Mouse (Mus musculus): ENCODE data around the gene Olfr43. TPM values are rescaled to one million over a fixed set of nuclear protein-coding genes. Genes with fewer than 3 reads are reported as not detected.

The Olfr43 gene
- not detected in 2 replicates for total RNA-seq (2014; rRNA removed)
- not detected in 2 replicates for polyA plus RNA-seq (2012; rRNA removed)

DNA sequence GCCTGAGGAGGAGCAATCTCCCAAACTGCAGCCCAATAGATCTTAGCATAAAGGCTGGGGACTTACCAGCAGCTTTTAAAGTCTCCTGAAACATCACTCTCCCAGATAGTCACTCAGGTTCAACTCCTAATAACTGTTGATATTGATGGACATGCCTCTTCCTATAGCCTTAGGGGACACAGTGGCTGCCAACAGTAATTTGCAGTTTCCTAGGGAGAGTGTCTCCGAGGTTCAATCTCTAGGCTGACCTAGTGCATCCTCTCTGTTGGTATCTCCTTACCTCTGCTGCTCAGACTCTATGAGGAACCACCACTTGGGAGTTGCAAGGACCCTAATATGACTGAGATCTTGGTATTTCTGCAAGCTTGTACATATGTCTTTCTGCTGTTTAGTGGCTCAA, at the start of gene Olfr43:
Olfr43 (minus strand) TSS at position 101 of the 400 bp plus-strand sequence.
- H3K36me3 ChIP-seq (ENCODE audit: control insufficient read depth, insufficient read depth, low read length), result no peaks in the 10 kb centered on the region
- H3K27me3 ChIP-seq (ENCODE audit: control insufficient read depth, insufficient read depth, low read length), result no peaks in the 10 kb centered on the region; the same call in 1 of the 2 replicates
- 50% methylated on average over 1 of the region's 1 CpGs for WGBS
- H3K79me2 ChIP-seq (ENCODE audit: control insufficient read depth, insufficient read depth, low read length), result no peaks in the 10 kb centered on the region
- no peak within 1 kb of the TSS for H3K9ac ChIP-seq (ENCODE audit: low read depth, low read length)
- H3K4me1 ChIP-seq (ENCODE audit: control insufficient read depth, insufficient read depth, low read length), result no peaks in the 10 kb centered on the region
- H3K27ac ChIP-seq (replicated peaks; ENCODE audit: insufficient read depth, low read depth, low read length), result no peak within 1 kb of the TSS
- TF ChIP-seq CTCF (IDR thresholded peaks at IDR 0.05; ENCODE audit: low read depth, low read length), result no peak
- TF ChIP-seq POLR2A (IDR thresholded peaks at IDR 0.05; ENCODE audit: extremely low read depth, insufficient read depth, low read length), result no peak
- H3K4me3 ChIP-seq (ENCODE audit: insufficient read depth, low read depth, low read length), result no peak within 1 kb of the TSS
- no peak for DNase-seq (ENCODE audit: extremely low read depth, low read depth, low spot score)

DNA sequence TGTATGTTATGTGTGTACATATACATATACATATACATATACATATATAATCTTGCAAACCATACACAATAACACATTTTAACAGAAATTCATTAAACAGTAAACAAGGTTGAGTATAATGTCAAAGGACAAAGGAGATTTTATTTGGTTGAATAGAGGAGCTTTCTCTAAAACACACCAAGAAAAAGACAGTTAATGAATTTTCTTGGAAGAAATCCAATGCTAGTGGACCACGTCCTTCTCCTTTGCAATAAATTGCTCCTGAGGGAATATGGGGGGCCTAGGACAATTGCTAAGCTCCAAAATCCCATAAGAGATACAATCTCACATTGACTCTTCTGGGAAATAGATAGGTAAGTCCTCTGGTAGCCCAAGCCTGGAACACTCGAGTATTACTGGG, 48.3 kb upstream of the Olfr43 start, which contains the start of gene Olfr406:
Olfr406 (plus strand) TSS at position 301 of the 400 bp plus-strand sequence.
- DNase-seq (ENCODE audit: extremely low read depth, low read depth, low spot score), result no peak
- Histone ChIP-seq H3K27me3 (ENCODE audit: control insufficient read depth, insufficient read depth, low read length) (no peaks in the 10 kb centered on the region), H3K27ac (replicated peaks; ENCODE audit: insufficient read depth, low read depth, low read length) (no peak within 1 kb of the TSS), H3K79me2 (ENCODE audit: control insufficient read depth, insufficient read depth, low read length) (no peaks in the 10 kb centered on the region), H3K9ac (ENCODE audit: low read depth, low read length) (no peak within 1 kb of the TSS), H3K4me3 (ENCODE audit: insufficient read depth, low read depth, low read length) (no peak within 1 kb of the TSS), H3K4me1 (ENCODE audit: control insufficient read depth, insufficient read depth, low read length) (no peaks in the 10 kb centered on the region), H3K36me3 (ENCODE audit: control insufficient read depth, insufficient read depth, low read length) (no peaks in the 10 kb centered on the region)
- WGBS, result 49% methylated on average over 2 of the region's 2 CpGs
- TF ChIP-seq CTCF (IDR thresholded peaks at IDR 0.05; ENCODE audit: low read depth, low read length) (no peak), POLR2A (IDR thresholded peaks at IDR 0.05; ENCODE audit: extremely low read depth, insufficient read depth, low read length) (no peak)

DNA sequence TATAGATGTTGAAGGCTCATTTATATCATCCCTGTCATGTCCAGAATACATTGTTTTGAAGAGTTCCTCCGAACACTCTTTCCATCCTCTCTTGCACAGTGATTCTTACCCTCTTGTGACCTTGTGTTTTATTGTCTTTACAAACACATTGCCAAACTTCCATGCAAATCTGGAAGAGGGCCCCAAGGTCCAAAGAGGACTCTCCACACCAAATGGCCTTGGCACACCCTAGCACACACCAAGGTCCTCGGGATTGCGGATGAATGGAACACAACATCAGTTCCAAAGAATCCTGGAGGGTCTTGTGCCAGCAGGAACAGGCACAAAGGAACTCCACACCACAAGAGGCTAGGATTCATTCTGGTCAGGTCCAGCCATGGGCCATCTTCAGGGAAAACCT, 30.0 kb upstream of the Olfr43 start:
- DNase-seq (ENCODE audit: extremely low read depth, low read depth, low spot score), result no peak
- no peak for TF ChIP-seq CTCF (IDR thresholded peaks at IDR 0.05; ENCODE audit: low read depth, low read length)
- no peak for TF ChIP-seq POLR2A (IDR thresholded peaks at IDR 0.05; ENCODE audit: extremely low read depth, insufficient read depth, low read length)
- Histone ChIP-seq H3K27ac (replicated peaks; ENCODE audit: insufficient read depth, low read depth, low read length) (no peak overlapping the region), H3K27me3 (ENCODE audit: control insufficient read depth, insufficient read depth, low read length) (no peaks in the 10 kb centered on the region), H3K9ac (ENCODE audit: low read depth, low read length) (no peak overlapping the region), H3K79me2 (ENCODE audit: control insufficient read depth, insufficient read depth, low read length) (no peaks in the 10 kb centered on the region), H3K36me3 (ENCODE audit: control insufficient read depth, insufficient read depth, low read length) (no peaks in the 10 kb centered on the region), H3K4me3 (ENCODE audit: insufficient read depth, low read depth, low read length) (no peak overlapping the region), H3K4me1 (ENCODE audit: control insufficient read depth, insufficient read depth, low read length) (no peaks in the 10 kb centered on the region)
- 85% methylated on average over 3 of the region's 3 CpGs for WGBS

DNA sequence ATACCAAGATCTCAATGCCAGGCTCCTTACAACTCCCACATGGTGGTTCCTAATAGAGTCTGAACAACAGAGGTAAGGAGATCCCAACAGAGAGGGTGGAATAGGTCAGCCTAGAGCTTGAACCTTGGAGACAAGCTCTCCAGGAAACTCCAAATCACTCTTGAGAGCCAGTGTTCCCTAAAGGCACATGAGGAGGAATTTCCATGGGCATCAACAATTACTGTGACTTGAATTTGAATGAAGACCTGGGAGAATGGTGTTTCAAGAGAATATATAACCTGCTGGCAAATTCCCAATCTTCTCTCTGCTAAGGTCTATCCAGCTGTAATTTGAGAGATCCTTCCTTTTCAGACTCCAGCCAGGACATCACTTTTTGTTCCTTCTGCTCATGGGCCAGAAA, 25.2 kb downstream of the Olfr43 start, which contains the start of gene Olfr403:
Olfr403 (plus strand) TSS at position 301 of the 400 bp plus-strand sequence.
- H3K36me3 ChIP-seq (ENCODE audit: control insufficient read depth, insufficient read depth, low read length), result no peaks in the 10 kb centered on the region
- no peak for TF ChIP-seq POLR2A (IDR thresholded peaks at IDR 0.05; ENCODE audit: extremely low read depth, insufficient read depth, low read length)
- TF ChIP-seq CTCF (IDR thresholded peaks at IDR 0.05; ENCODE audit: low read depth, low read length), result no peak
- no peak within 1 kb of the TSS for H3K9ac ChIP-seq (ENCODE audit: low read depth, low read length)
- no peak within 1 kb of the TSS for H3K27ac ChIP-seq (replicated peaks; ENCODE audit: insufficient read depth, low read depth, low read length)
- no peaks in the 10 kb centered on the region for H3K27me3 ChIP-seq (ENCODE audit: control insufficient read depth, insufficient read depth, low read length)
- DNase-seq (ENCODE audit: extremely low read depth, low read depth, low spot score), result no peak
- H3K4me1 ChIP-seq (ENCODE audit: control insufficient read depth, insufficient read depth, low read length), result no peaks in the 10 kb centered on the region
- no peaks in the 10 kb centered on the region for H3K79me2 ChIP-seq (ENCODE audit: control insufficient read depth, insufficient read depth, low read length)
- H3K4me3 ChIP-seq (ENCODE audit: insufficient read depth, low read depth, low read length), result no peak within 1 kb of the TSS

GRCm38 (mm10) chr11:74183745-74184144, 27.4 kb downstream of the Olfr43 start:
- Histone ChIP-seq H3K4me3 (ENCODE audit: insufficient read depth, low read depth, low read length) (no peak overlapping the region), H3K4me1 (ENCODE audit: control insufficient read depth, insufficient read depth, low read length) (no peaks in the 10 kb centered on the region), H3K27ac (replicated peaks; ENCODE audit: insufficient read depth, low read depth, low read length) (no peak overlapping the region), H3K27me3 (ENCODE audit: control insufficient read depth, insufficient read depth, low read length) (no peaks in the 10 kb centered on the region), H3K9ac (ENCODE audit: low read depth, low read length) (no peak overlapping the region), H3K36me3 (ENCODE audit: control insufficient read depth, insufficient read depth, low read length) (no peaks in the 10 kb centered on the region), H3K79me2 (ENCODE audit: control insufficient read depth, insufficient read depth, low read length) (no peaks in the 10 kb centered on the region)
- TF ChIP-seq POLR2A (IDR thresholded peaks at IDR 0.05; ENCODE audit: extremely low read depth, insufficient read depth, low read length), result no peak
- TF ChIP-seq CTCF (IDR thresholded peaks at IDR 0.05; ENCODE audit: low read depth, low read length), result no peak
- WGBS, result 66% methylated on average over 4 of the region's 4 CpGs
- no peak for DNase-seq (ENCODE audit: extremely low read depth, low read depth, low spot score)

DNA sequence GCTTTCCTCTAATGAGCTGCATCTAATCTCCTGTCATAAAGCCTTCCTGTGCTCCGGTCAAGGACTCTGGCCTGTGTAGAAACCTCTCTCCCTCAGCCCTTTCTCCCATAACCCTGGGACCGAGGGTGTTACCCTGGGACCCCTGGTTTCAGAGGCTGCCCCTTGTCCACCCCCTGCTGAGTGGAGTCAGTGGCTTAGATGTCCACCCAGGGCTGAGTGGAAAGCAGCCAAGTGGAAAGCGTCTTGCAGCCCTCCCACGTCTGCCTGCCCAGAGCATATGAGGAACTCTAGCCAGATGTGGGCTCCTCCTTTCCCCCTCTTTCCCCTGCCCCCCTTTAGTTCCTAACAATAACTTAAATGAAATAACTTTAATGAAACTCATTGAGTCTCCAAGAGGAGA, 28.0 kb downstream of the Olfr43 start:
- Histone ChIP-seq H3K36me3 (ENCODE audit: control insufficient read depth, insufficient read depth, low read length) (no peaks in the 10 kb centered on the region), H3K79me2 (ENCODE audit: control insufficient read depth, insufficient read depth, low read length) (no peaks in the 10 kb centered on the region), H3K27ac (replicated peaks; ENCODE audit: insufficient read depth, low read depth, low read length) (no peak overlapping the region), H3K4me1 (ENCODE audit: control insufficient read depth, insufficient read depth, low read length) (no peaks in the 10 kb centered on the region), H3K4me3 (ENCODE audit: insufficient read depth, low read depth, low read length) (no peak overlapping the region), H3K27me3 (ENCODE audit: control insufficient read depth, insufficient read depth, low read length) (no peaks in the 10 kb centered on the region), H3K9ac (ENCODE audit: low read depth, low read length) (no peak overlapping the region)
- no peak for TF ChIP-seq POLR2A (IDR thresholded peaks at IDR 0.05; ENCODE audit: extremely low read depth, insufficient read depth, low read length)
- TF ChIP-seq CTCF (IDR thresholded peaks at IDR 0.05; ENCODE audit: low read depth, low read length), result no peak
- no peak for DNase-seq (ENCODE audit: extremely low read depth, low read depth, low spot score)
- 89% methylated on average over 4 of the region's 4 CpGs for WGBS
